Comparison of ENCODE assay signal across 23 mouse cellular contexts in genomic region chr4:140053042-140053441, GRCm38 (mm10).
A peak's percentile ranks its signal among the peaks of the same experiment; 100 is the strongest.
DNase-seq lines count a peak whose midpoint lies in the region; ATAC-seq and TF ChIP-seq lines count a peak whose summit lies in the region.
"Had no signal": no experiment of that assay in that cellular context is flagged by ENCODE, and none has a peak within 500 bp of the region (broad histone marks: within the 10 kb centered on the region; RNA-seq: fewer than 3 reads in every experiment).

No protein-coding gene starts in this region.

- H3K27me3 ChIP-seq in cerebellum, adult 2 months (ENCODE audit: control insufficient read depth, insufficient read depth, low read length) = no peaks in the 10 kb centered on the region
- no peaks in the 10 kb centered on the region for H3K27me3 ChIP-seq in hindbrain, embryonic 10.5 days (ENCODE audit: insufficient read depth, poor library complexity, severe bottlenecking)
- no peaks in the 10 kb centered on the region for H3K27me3 ChIP-seq in hindbrain, embryonic 11.5 days (ENCODE audit: control insufficient read depth, insufficient read depth, low read length)
- H3K27me3 ChIP-seq: CH12.LX; forebrain, embryonic 13.5 days; forebrain, embryonic 15.5 days had no signal

- H3K9me3 ChIP-seq in hindbrain, embryonic 10.5 days = peaks cover 8% of the 10 kb centered on the region; the same call in 1 of the 2 replicates
- no peaks in the 10 kb centered on the region for H3K9me3 ChIP-seq in hindbrain, embryonic 11.5 days (ENCODE audit: control insufficient read depth, low read length)
- H3K9me3 ChIP-seq: forebrain, embryonic 15.5 days had no signal

- WGBS in cerebellum, adult 2 months = 35% methylated on average over 7 of the region's 7 CpGs
- 79% methylated on average over 7 of the region's 7 CpGs for WGBS in hindbrain, embryonic 10.5 days
- WGBS in hindbrain, embryonic 11.5 days = 78% methylated on average over 7 of the region's 7 CpGs

- intact Hi-C loops in left cerebral cortex, postnatal 4 days (cut with DNase I) = no loop called here

- no peak overlapping the region for H3K9ac ChIP-seq in hindbrain, embryonic 11.5 days (ENCODE audit: low read depth, low read length)
- H3K9ac ChIP-seq: embryonic facial prominence, embryonic 12.5 days; forebrain, embryonic 13.5 days; forebrain, embryonic 15.5 days; forebrain, postnatal 0 days had no signal

- TF ChIP-seq CTCF in cerebellum, adult 2 months (IDR thresholded peaks at IDR 0.05; ENCODE audit: borderline replicate concordance, insufficient read depth, low read depth, low read length) = no peak

- H3K36me3 ChIP-seq in hindbrain, embryonic 10.5 days = no peaks in the 10 kb centered on the region
- H3K36me3 ChIP-seq in hindbrain, embryonic 11.5 days (ENCODE audit: control insufficient read depth, insufficient read depth, low read length) = no peaks in the 10 kb centered on the region
- H3K36me3 ChIP-seq: embryonic facial prominence, embryonic 10.5 days; embryonic facial prominence, embryonic 12.5 days; forebrain, embryonic 15.5 days; G1E had no signal

- TF ChIP-seq POLR2A in cerebellum, adult 2 months (IDR thresholded peaks at IDR 0.05; ENCODE audit: borderline replicate concordance, insufficient read depth, low read length) = no peak

- H3K4me2 ChIP-seq in hindbrain, embryonic 11.5 days (replicated peaks; ENCODE audit: low read depth, low read length) = no peak overlapping the region
- H3K4me2 ChIP-seq: embryonic facial prominence, embryonic 12.5 days; forebrain, embryonic 13.5 days; forebrain, embryonic 15.5 days had no signal

- ATAC-seq in hindbrain, embryonic 11.5 days (ENCODE audit: low FRiP score) = no peak
- ATAC-seq: activated CD4-positive, CD25-positive, alpha-beta regulatory T cell, adult 4 months; CD4-positive, CD25-positive, alpha-beta regulatory T cell, adult 4 months; forebrain, embryonic 13.5 days; forebrain, embryonic 15.5 days; forebrain, postnatal 0 days; Patski had no signal

- H3K4me1 ChIP-seq in cerebellum, adult 2 months (ENCODE audit: control insufficient read depth, insufficient read depth, low read length) = peaks cover 28% of the 10 kb centered on the region
- peaks cover 19% of the 10 kb centered on the region for H3K4me1 ChIP-seq in hindbrain, embryonic 10.5 days (replicated peaks)
- no peaks in the 10 kb centered on the region for H3K4me1 ChIP-seq in hindbrain, embryonic 11.5 days (replicated peaks; ENCODE audit: control insufficient read depth, insufficient read depth, low read length)
- H3K4me1 ChIP-seq: embryonic facial prominence, embryonic 10.5 days; embryonic facial prominence, embryonic 12.5 days had no signal

- DNase-seq in cerebellum, postnatal 10 days = peak; percentile 76 to 86
- no peak for DNase-seq in cerebellum, adult 2 months
- no peak for DNase-seq in hindbrain, embryonic 10.5 days (ENCODE audit: low spot score)
- DNase-seq in hindbrain, embryonic 11.5 days (ENCODE audit: low spot score) = no peak
- DNase-seq in left cerebral cortex, postnatal 4 days = peak; percentile 80
- no peak for DNase-seq in left cerebral cortex, adult 18-20 months (ENCODE audit: low spot score in 2 of 2)
- DNase-seq in retina, postnatal 1 day = peak; percentile 57
- no peak for DNase-seq in retina, embryonic 14.5 days (ENCODE audit: low spot score)
- DNase-seq: adrenal gland, adult 8-10 months; B cell, adult 2 months; cerebellum, adult 11-12 months; cerebellum, adult 8-10 months; cerebellum, adult 9-11 months; forebrain, postnatal 0 days had no signal

- no peak overlapping the region for H3K4me3 ChIP-seq in cerebellum, adult 2 months (replicated peaks; ENCODE audit: insufficient read depth, low read depth, low read length)
- H3K4me3 ChIP-seq in hindbrain, embryonic 10.5 days = no peak overlapping the region
- H3K4me3 ChIP-seq in hindbrain, embryonic 11.5 days (ENCODE audit: low read depth, low read length) = no peak overlapping the region
- H3K4me3 ChIP-seq: embryonic facial prominence, embryonic 10.5 days; embryonic facial prominence, embryonic 12.5 days; forebrain, embryonic 13.5 days; forebrain, embryonic 15.5 days had no signal

- no peak overlapping the region for H3K27ac ChIP-seq in cerebellum, adult 2 months (ENCODE audit: insufficient read depth, low read length)
- H3K27ac ChIP-seq in hindbrain, embryonic 10.5 days = peak overlapping the region; percentile 43; the same call in 1 of the 2 replicates
- H3K27ac ChIP-seq in hindbrain, embryonic 11.5 days (ENCODE audit: low read depth, low read length) = no peak overlapping the region
- H3K27ac ChIP-seq: embryonic facial prominence, embryonic 10.5 days; embryonic facial prominence, embryonic 12.5 days; forebrain, embryonic 13.5 days; forebrain, embryonic 15.5 days had no signal

Comparison
In these comparisons a context has a peak if more than half of its experiments do, and no peak if none do; other contexts are left out.
1. DNase-seq: peak in cerebellum, postnatal 10 days (2 of 2), left cerebral cortex, postnatal 4 days (single experiment) and retina, postnatal 1 day (single experiment); none in cerebellum, adult 2 months (0 of 2), hindbrain, embryonic 10.5 days (single experiment), hindbrain, embryonic 11.5 days (single experiment), left cerebral cortex, adult 18-20 months (0 of 2) and retina, embryonic 14.5 days (single experiment).